Mouse (Mus musculus): Measurements from ENCODE around the gene Evi5l.

DNA sequence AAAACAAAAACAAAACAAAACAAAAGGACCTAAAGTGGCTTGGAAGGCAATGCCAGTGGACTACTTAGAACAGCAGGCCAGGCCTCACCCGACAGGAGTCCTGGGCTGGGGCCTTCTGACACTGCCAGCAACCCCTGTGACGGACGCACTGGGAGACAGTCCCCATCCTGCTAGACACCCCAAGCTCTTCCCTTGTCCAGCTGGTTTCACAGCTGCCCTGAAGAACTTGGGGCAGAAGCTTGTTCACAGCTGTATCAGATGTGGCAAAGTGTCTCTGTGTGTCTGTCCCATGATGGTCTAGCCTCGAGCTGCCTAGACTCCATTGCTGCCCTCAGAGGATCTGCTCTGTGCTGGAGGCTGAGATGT is 93.4 kb downstream of the Evi5l start:
- TF ChIP-seq CTCF (IDR thresholded peaks at IDR 0.05; ENCODE audit: insufficient read depth, low read depth, low read length) (no peak), POLR2A (IDR thresholded peaks at IDR 0.05; ENCODE audit: insufficient read depth, low read depth, low read length) (no peak)
